Mouse (Mus musculus) urinary bladder, postnatal 14 days (tissue): ENCODE data around the gene Nid2.

ENCODE experiments used
- DNase-seq: peaks from one replicate; pipeline ENCODE4 v3.0.0; 2021; ENCODE audit warnings: low spot score

Gene Nid2

DNA sequence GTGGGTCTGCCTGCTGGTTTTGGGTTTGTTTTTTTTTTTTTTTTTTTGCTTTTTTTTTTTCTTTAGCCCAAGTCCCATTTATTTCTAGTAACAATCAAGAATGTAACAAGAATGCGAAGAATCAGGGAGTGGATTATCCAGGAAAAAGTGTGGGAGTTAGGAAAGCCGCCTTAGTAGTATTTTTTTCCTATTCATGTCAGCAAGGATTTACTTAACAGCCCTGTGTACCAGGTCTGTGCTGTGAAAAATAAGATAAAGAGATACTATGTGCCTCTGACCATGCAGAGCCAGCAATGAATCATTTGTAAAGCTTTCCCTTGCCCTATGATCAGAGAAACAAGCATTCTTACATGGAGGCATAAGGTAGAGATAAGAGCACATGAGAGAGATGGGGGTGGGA, 4.8 kb upstream of the Nid2 start:
- DNase-seq, result no peak

DNA sequence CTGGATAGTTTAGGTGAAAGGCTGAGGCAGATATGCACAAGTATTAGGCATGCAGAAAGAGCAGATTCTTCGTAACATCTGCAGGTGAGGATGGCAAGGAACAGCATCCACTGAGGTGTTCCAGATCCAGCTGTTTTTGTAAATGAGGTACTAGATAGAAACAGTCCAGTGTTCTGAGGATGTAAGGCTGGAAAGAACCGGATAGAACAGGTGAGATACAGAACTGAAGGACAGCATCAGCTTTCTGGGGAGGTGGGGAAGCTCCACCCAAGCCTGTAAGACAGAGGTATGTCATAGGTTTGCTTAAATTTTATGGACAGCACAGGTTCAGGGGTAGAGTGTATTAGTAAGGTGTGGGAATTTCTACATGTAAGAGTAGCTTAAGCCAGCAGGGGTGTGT, 4.3 kb upstream of the Nid2 start:
- DNase-seq, result no peak

DNA sequence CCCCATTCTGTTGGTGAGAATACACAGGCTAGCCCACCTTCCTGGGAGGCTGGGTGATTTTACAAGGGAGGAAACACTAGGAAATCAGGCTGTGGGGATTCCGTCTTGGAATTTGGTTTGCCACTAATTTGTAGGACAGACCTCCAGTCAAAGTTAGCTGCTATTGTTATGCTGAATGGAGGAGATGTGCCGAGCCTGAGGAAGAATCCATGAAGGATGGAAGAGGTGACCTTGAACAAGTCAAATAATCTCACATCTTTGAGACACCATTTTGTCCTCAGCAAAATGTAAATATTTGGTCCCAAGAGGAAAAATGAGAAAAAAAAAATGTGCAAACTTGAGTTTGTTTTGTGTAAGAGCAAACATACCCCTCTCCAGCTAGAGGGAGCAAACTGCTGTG, 1.3 kb upstream of the Nid2 start:
- no peak for DNase-seq

DNA sequence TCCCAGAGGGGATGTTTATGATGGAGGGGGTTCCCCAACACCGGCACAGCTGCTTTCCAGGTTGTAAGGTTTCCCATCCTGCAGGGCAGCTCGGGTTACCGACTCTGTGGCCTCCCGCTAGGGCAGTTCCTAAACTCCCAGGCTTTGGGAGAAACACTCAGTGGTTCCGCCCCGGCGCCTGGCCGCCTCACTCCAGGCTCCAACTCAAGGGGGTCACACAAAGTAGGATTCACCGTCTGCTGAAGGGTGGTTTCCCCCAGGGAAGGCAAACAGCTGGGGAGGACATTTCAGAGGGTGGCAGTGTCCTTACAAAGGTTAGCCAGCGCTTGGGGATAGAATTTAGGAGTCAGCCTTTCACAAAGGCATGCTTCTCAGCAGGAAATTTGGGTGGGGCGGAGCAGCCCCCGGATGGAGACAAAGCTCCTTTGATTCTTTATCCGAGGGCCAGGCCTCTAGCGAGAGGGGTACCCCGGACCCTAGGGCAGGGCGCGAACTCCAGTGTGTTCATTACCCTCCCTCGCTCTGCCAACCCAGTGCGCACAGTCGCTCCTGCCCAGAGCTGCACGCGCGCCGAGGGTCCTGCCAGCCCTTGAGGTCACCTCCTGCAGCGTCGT, 547 bp upstream of the Nid2 start:
- DNase-seq, result no peak

DNA sequence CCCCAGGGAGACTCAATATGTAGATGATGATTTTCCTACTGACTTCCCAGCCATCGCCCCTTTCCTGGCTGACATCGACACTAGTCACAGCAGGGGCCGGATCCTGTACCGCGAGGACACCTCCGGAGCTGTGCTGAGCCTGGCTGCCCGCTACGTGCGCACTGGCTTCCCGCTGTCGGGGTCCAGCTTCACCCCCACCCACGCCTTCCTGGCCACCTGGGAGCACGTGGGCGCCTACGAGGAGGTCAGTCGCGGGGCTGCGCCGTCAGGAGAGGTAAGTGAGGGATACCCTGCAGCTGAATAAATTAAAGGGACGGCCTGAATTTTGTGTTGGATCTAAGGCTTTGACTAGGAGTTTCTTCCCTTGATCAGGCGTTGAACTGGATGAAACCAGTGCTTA, 1.2 kb downstream of the Nid2 start:
- no peak for DNase-seq

DNA sequence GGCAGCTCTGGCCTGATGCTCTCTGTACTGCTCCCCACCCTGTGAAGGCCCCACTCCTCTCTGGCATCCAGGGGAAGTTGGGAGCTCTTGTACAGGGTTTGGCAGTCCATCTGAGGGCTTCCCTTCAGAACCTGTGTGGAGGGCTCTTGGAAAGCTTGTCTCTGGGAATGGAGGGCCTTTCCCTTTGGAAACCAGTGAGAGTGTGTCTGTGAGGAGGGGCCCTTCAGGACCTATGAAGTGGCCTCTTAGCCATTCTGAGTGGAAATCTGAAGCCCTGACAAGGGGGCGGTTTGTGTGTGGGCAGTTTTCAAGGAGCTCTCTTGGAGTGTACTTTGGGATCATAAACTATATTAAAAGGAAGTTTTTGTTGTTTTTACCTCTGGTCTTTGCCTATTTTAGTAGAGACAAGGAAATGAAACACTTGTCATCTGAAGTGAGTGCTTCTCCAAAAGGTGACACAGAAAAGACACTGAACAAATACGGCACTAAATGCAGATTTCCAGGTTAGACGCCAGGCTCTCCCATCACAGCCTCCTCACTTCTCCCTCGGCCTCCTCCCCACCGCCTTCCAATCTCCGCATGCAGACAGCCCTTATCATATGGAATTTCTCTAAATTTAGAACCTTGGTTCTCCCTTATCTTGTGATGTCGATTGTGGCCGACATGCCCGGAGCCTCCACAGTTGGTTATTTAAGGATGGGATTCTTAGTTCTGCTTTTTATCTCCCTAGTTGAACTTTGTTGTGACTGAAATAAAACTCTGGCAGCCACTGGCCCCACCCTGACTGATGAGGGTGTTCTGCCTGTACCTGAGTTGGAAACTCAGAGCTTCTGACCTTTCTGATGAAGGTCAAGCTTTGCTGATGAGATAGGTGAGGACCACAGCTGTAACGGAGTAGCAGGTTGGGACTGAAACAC, 8.5 kb downstream of the Nid2 start:
- no peak for DNase-seq

DNA sequence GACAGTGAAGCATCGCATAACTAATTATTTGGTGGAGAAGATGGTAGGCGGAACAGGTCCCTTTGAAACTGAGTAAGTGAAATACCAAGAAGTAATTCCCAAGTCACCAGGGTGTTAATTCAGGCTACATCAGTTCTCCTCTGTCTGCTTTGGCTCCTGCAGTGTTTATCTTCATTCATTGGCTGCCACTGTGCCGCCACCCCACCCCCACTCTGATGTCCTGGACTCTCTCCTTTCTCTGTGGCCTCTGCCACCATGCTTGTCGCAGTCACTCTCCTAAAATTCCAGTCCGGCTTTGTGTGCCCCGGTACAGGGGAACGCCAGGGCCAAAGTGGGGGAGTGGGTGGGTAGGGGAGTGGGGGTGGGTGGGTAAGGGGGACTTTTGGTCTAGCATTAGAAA, 9.7 kb downstream of the Nid2 start:
- DNase-seq, result no peak

DNA sequence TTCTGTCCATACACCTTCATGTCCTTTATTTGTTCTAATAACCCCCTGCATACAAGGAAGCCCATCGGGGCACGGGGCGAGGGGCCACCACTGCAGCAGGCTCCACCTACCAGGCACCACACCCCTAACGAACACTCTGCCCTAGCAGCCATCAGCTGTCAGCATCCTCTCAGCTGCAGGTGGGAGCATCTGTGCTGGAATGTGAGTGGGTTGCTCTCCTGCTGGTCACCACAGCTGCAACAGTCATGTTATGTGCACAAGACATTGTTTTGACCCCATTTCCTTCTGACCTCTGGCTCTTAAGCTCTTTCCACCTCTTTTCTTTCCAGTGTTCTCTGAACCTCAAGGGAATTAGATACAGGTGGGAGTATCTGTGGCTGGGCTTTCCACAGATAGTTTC, 10.9 kb downstream of the Nid2 start:
- no peak for DNase-seq

DNA sequence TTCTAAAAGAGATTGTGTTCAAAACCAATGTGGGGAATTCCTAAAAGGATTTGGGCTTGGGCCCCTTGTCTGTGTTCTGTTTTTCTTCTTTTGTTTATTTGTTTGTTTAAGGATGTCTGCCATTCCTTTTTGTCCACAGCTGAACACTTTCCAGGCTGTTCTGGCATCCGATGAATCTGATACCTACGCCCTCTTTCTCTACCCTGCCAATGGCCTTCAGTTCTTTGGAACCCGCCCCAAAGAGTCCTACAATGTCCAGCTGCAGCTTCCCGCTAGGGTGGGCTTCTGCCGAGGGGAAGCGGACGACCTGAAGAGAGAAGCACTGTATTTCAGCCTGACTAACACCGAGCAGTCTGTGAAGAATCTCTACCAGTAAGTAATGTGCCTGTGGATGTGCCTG, 12.5 kb downstream of the Nid2 start:
- no peak for DNase-seq

DNA sequence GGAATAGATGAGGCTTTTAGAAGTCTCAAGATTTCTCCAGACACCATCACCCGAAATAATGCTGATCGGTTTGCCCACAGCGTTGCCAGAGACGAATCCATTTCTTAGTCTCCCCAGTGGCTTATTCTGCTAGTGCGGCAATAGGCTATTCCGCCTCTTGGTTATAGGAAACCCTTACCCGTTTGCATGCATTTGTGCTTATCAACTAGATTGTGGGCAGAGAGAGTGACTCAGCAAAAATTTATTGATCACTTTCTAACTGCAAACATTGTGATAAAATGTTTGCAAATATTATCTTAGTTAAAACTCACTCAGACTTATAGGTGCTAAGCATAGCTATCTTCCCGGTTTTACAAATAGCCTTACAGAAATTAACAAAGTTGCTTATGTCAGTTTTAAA, 13.3 kb downstream of the Nid2 start:
- no peak for DNase-seq

DNA sequence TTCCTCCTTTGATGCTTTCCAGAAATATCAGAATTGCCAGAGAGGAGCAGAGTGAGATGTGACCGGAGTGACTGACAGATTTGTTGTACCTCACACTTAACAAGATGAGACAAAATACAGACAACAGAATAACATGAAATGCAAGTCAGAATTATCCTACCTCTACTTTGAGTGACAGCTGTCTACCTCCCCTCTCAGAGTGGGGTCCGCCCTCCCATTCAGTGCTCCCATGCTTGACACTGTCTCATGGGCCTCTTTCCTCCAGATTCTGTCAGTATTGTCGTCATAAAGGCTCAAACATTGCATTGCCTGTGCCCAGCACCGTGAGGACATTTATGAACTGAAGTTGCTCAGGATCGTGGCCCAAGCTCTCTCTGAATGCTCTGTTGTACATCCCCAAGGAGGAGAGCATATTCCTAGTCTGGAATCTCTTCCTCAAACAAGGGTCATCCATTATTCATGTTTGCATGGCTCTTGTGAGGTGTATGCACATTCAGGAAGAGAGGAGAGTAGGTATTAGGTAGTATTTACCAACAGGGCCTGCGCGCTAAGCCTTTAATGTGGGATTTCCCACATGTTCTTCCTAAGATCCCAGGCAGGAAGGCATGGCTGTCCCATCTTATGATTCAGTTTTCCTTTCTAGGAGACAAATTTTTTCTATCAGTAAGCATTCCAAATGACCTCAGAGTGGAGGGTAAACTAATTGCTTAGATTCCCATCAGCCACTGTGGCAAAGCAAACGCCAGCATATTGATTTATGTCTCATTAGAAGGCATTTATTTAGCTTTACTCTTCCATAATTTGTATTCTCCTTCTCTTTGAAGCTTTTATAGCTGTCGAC, 14.7 kb downstream of the Nid2 start:
- DNase-seq, result no peak

DNA sequence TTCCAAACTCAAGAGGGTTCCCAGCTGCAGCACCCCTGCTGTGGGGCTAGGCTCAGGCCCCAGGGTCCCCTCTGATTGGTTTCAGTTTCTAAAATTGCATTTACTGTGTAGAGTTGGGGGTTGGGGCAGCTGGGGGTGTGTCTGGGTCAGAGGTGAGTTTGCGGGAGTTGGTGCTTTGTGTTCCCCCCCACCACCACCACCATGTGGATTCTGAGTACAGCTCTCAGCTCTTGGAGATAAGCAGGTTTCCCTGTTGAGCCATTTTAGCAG, 15.2 kb downstream of the Nid2 start:
- no peak for DNase-seq

DNA sequence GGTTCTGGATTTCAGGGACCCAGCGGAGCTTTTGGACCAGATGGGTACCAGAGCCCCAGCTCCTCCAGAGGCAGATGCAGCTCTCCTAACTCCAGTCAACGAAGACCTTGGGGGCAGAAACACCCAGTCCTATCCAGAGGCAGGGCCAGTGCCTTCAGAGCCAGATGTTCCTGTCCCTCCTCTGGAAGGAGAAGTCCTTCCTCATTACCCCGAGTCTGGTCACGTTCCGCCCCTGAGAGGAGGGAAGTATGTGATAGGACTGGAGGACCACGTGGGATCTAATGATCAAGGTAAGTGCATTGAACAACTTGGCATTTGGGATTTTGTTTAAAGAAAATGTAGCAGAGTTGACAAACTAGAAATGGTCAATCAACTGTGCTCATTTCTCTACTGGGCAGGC, 17.6 kb downstream of the Nid2 start:
- no peak for DNase-seq

DNA sequence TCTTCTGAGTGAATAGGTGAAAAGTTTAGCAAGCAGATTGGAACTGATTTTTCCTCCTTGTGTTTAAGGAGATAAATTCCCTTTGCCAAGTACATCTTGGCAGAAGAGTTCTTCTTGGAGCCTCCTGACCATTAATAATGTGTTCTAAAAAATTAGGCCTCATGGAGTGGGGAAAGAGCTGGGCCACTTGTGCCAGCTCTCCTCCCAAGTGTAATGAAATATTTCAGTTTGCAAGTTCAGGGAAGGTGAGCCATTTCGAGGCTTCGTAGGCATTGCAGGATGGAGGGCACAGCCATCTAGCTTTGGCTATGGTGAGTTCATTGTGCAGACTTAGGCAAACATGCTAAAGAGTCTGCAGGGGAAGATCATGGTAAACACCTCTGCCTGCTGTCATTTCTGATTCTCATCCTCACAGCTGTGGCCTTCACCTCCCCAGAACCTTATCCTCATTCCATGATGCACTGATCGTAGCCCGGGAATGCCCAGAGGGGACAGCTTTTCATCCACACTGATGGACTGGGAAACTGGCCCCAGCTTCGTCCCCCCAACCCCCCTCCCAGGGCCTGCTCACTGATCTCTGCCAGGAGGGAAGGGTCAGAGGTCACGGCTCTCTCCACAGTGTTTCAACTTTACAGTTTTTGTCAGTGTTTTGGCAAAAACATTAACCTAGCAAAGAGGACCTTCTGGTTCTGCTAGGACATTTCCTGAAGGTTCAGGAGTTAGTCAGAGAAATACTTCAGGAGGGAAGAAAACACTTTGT, 18.6 kb downstream of the Nid2 start:
- DNase-seq, result peak; percentile 31

DNA sequence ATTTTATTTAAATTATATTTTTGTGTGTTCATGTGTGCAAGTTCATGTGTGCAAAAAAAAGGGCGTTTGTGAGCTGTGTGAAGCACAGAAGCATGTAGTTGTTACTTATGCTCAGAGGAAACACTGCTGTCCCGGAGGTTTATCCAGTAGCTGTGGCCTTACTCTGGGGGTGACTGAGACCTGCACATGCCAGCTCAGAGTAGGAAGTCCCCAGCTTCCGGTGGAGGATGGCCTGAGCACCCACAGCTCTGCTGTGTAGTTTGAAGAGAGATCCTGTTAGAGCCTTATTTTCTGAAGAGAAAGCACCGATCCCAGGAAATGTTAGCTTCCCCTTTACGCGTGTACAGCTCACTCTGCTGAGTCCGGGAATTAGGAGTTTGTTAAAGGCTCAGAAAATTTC, 20.1 kb downstream of the Nid2 start:
- DNase-seq, result no peak

DNA sequence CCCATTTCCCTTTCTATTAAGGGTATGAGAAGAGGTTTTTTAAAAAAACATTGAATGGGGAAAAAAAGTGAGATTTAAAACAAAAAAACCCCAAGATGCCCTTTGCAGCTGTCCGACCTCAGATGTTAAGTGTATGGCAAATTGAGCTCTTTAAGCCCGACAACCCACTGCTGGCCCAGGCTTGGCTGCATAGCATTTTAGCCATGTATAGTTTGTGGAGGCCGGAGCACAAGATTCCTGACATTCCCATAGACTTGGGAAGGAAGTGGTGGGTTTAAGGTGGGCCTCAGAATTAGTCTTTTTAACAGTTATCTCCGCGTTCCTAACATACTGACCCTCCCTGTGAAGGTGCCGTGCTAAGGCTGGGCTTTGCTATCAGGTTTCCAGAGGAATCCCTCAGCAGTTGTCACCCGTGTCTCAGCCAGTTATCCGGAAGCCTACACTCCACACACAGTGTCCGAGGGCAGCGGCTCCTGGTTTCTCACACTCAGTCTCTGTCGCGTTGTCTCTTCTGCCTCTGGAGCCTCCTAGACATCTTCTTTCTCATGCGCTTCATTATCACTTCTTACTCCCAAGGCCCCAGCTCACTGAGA, 23.1 kb downstream of the Nid2 start:
- no peak for DNase-seq

DNA sequence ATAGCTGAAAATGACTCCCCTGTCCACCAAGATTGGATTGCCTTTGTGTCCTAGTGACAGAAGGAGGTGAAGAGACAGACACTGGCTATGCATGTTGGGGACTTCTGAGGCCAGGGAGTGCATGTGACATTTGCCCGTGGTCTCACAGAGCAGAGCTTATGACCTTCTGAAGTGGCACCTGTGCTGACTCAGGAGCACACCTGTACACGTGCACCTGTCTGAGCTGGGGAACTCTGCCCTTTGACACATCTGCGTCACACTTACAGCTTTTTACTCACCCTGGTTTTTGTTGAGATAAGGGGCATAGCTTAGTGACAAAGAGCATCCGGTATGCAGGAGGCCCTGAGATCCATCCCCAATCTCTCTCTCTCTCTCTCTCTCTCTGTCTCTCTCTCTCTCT, 24.4 kb downstream of the Nid2 start:
- no peak for DNase-seq

DNA sequence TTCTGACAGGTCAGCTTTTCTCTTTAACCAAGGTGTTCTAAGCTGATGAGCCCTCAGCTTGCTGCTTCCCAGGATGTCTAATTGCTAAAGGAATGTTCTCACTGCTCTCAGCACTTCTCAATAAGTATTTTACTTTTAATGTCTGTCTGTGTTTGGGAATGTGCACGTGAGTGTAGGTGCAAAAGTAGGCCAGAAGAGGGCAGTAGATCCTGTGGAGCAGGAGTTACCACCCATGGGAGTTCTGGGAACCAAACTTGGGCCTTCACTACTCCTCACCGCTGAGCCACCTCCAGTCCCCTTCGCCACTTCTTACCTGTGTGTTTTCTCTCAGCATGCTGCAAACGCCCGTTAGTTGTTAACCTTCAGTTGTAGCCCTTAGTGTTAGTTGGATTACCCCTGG, 25.1 kb downstream of the Nid2 start:
- DNase-seq, result no peak

DNA sequence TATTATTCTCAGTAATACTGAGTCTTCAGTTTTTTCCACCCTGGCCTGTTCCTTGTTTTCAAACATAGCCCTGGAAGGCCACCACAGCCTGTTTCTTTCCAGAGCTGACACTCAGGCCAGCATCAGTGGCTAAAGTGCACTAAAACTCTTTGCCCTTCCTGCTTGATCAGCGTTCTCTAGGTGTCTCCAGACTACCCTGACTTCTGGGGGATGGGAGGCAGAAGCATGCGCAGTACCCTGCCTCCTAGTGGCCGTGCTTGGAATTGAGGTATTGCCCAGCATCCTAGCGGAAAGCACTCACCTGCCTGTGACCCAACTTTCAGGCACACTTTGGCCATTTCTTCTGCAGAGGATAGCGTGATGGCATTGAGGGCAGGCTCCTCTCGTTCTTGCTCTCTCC, 25.8 kb downstream of the Nid2 start:
- DNase-seq, result peak; percentile 57

DNA sequence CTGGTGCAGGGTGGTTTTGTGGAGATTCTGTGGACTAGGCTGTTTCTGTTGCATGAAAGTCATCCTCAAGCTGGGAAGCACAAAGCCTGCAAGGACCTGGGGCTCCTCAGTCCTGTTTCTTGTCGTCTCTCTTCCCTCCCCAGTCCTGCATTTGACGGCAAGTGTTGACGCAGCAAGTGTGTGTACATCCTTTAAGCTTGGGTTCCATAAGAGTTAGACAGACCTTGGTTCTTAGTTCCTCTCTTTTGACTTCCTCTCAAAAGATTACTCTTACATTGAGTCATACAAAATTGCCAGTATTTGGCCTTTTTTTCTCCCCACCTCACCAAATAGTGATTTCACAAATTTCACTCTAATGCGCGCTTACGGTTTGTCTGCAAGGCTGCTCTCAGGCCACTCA, 26.3 kb downstream of the Nid2 start:
- no peak for DNase-seq

DNA sequence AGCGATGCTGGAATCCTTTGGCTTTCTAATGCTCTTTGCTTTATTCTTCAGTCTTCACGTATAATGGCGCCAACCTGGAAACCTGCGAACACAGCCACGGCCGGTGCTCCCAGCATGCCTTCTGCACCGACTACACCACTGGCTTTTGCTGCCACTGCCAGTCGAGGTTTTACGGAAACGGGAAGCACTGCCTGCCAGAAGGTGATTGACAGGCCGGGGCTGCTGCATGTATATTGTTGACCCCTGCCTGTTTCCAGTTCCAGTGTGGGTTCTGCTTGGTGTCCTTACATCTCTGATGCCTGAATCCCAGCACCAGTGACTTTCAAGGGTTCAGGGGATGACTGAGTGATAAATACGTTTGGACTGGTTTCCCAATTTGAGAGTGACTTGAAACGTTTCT, 26.9 kb downstream of the Nid2 start:
- DNase-seq, result no peak
